Mouse (Mus musculus) stomach, postnatal 0 days (tissue): Measurements from ENCODE around the gene Plekha6. TPM values are rescaled to one million over a fixed set of nuclear protein-coding genes. Genes with fewer than 3 reads are reported as not detected.

Experiments used
- ATAC-seq: fragments of 200-750 bp; cut with Nextera tagmentation; 2 replicates; pipeline ENCODE4 v1.8.0; 2017; ENCODE audit not compliant: low FRiP score, low TSS enrichment
- DNase-seq: peaks from one replicate; pipeline ENCODE4 v3.0.0-alpha.2; 2016; ENCODE audit warnings: low spot score
- H3K27ac ChIP-seq: fragments of 300-500 bp; sonication (generic); replicated peaks from 2 replicates; pipeline ENCODE4 v1.5.1; 2014; ENCODE audit warnings: mild to moderate bottlenecking, control low read depth
- H3K27me3 ChIP-seq: fragments of 300-500 bp; sonication (generic); 2 replicates; pipeline ENCODE4 v1.6.1; 2014; ENCODE audit warnings: low read length; ENCODE audit not compliant: control insufficient read depth, insufficient read depth
- H3K36me3 ChIP-seq: fragments of 300-500 bp; sonication (generic); 2 replicates; pipeline ENCODE4 v1.6.1; 2014; ENCODE audit warnings: low read length, mixed read lengths; ENCODE audit not compliant: control insufficient read depth, insufficient read depth
- H3K4me1 ChIP-seq: fragments of 300-500 bp; sonication (generic); replicated peaks from 2 replicates; pipeline ENCODE4 v1.6.1; 2014; ENCODE audit warnings: antibody characterized with exemption; ENCODE audit not compliant: control insufficient read depth, insufficient read depth
- H3K4me2 ChIP-seq: fragments of 300-500 bp; sonication (generic); replicated peaks from 2 replicates; pipeline ENCODE4 v1.6.1; 2014; ENCODE audit warnings: low read depth, mild to moderate bottlenecking, control low read depth, moderate library complexity
- H3K4me3 ChIP-seq: fragments of 300-500 bp; sonication (generic); 2 replicates; pipeline ENCODE4 v1.5.1; 2014; ENCODE audit warnings: low read depth, low read length, control low read depth
- H3K9ac ChIP-seq: fragments of 300-500 bp; sonication (generic); 2 replicates; pipeline ENCODE4 v1.6.1; 2014; ENCODE audit warnings: mild to moderate bottlenecking, low read length, control low read depth, mixed read lengths
- H3K9me3 ChIP-seq: fragments of 300-500 bp; sonication (generic); 2 replicates; pipeline ENCODE4 v1.6.1; 2016; ENCODE audit warnings: low read length; ENCODE audit not compliant: control insufficient read depth
- CTCF ChIP-seq: IDR thresholded peaks from 2 replicates; pipeline ENCODE4 v1.5.1; 2016; ENCODE audit warnings: antibody characterized with exemption, low read depth, mild to moderate bottlenecking, moderate library complexity
- EP300 ChIP-seq: optimal IDR thresholded peaks from 2 replicates; pipeline ENCODE3; 2016; ENCODE audit warnings: antibody characterized with exemption
- WGBS: fragments of 180-500 bp; shearing (Covaris S2); extraction: QIAGEN DNeasy Blood & Tissue Kit; methylation state at CpG from one replicate; pipeline ENCODE4 v1.1.7; 2014; 5-methylcytosine and 5-hydroxymethylcytosine counted together
- polyA plus RNA-seq: library from polyadenylated mRNA; unstranded; fragments of >200 nt; fragmentation: Nextera tagmentation; extraction: Ambion mirVana; gene quantifications from 2 replicates; pipeline ENCODE4 v1.2.1, GENCODE M21; 2015

Gene Plekha6
- polyA plus RNA-seq, 1 experiment from 2014 or later: 11.1 TPM

- Histone ChIP-seq H3K36me3 (peaks cover 11% of the 10 kb centered on the region; the same call in 1 of the 2 replicates), H3K4me1 (no peaks in the 10 kb centered on the region), H3K4me3 (peak overlapping the region; percentile 99), H3K27me3 (no peaks in the 10 kb centered on the region), H3K27ac (peak overlapping the region; percentile 70), H3K4me2 (peak overlapping the region; percentile 96), H3K9me3 (no peaks in the 10 kb centered on the region), H3K9ac (peak overlapping the region; percentile 99)
- no peak for ATAC-seq
- DNase-seq: peak; percentile 33
- WGBS: 3% methylated on average over 4 of the region's 4 CpGs
- TF ChIP-seq CTCF: no peak
- TF ChIP-seq EP300: no peak
Observed at GRCm38 (mm10) chr1:133134071-133134470, 29.9 kb upstream of the Plekha6 start.

DNA sequence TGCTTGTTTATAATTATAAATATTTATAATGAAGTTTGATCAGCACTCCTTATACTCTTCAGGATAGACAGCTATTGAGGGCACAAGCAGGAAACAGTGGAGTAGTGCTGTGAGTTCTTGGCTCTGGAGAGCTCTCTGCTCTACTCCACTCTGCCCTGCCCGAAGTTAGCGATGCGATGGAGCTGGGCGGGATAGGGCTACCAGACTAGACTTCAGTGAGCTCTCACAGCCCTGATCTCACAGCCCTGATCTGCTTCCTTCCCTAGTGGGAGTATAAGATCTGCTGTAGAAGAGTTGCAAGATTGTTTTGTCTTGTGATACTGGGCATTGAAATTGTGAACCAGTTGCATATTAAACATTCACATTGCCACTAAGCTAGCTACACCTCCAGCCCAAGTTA lies 29.1 kb upstream of the Plekha6 start:
- H3K9me3 ChIP-seq: no peaks in the 10 kb centered on the region
- no peak for ATAC-seq
- H3K4me3 ChIP-seq: peak overlapping the region; percentile 99
- H3K4me2 ChIP-seq: peak overlapping the region; percentile 96
- peaks cover 16% of the 10 kb centered on the region for H3K36me3 ChIP-seq
- H3K27ac ChIP-seq: no peak overlapping the region
- peak overlapping the region; percentile 54; the same call in 1 of the 2 replicates for H3K9ac ChIP-seq
- TF ChIP-seq CTCF: no peak
- 8% methylated on average over 4 of the region's 4 CpGs for WGBS
- H3K27me3 ChIP-seq: no peaks in the 10 kb centered on the region
- H3K4me1 ChIP-seq: no peaks in the 10 kb centered on the region
- no peak for DNase-seq

DNA sequence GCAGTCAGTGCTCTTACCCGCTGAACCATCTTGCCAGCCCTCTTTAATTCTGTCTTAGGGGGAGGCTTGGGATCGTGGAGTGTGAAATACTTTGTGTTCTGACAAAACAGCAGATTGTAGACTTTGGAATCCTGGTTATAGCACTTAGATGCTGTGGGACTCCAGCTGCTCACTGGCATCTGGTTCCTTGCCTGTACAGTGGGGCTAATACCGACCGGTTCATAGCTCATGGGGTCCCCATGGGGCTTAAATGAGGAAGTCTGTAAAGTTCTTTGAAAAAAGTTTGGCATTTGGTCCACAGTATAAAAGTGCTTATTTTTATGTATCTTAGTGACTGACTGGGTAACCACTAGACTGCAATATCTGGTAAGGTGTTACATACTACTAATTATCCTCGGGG lies 28.2 kb upstream of the Plekha6 start:
- no peaks in the 10 kb centered on the region for H3K4me1 ChIP-seq
- no peak for TF ChIP-seq CTCF
- TF ChIP-seq EP300: no peak
- DNase-seq (no peak), ATAC-seq (no peak)
- no peaks in the 10 kb centered on the region for H3K27me3 ChIP-seq
- H3K4me3 ChIP-seq: peak overlapping the region; percentile 18
- H3K4me2 ChIP-seq: peak overlapping the region; percentile 96
- no peak overlapping the region for H3K27ac ChIP-seq
- 36% methylated on average over 5 of the region's 5 CpGs for WGBS
- peak overlapping the region; percentile 41; the same call in 1 of the 2 replicates for H3K9ac ChIP-seq
- no peaks in the 10 kb centered on the region for H3K9me3 ChIP-seq
- peaks cover 17% of the 10 kb centered on the region for H3K36me3 ChIP-seq

GRCm38 (mm10) chr1:133138401-133138800 lies 25.6 kb upstream of the Plekha6 start:
- Histone ChIP-seq H3K9ac (no peak overlapping the region), H3K9me3 (no peaks in the 10 kb centered on the region), H3K4me1 (no peaks in the 10 kb centered on the region), H3K27me3 (no peaks in the 10 kb centered on the region), H3K4me3 (no peak overlapping the region), H3K36me3 (peaks cover 19% of the 10 kb centered on the region), H3K27ac (no peak overlapping the region), H3K4me2 (no peak overlapping the region)
- TF ChIP-seq CTCF: no peak
- no peak for TF ChIP-seq EP300
- no peak for ATAC-seq
- WGBS: 71% methylated on average over 1 of the region's 1 CpGs
- DNase-seq: no peak

GRCm38 (mm10) chr1:133146014-133147009 lies 17.7 kb upstream of the Plekha6 start:
- Histone ChIP-seq H3K36me3 (no peaks in the 10 kb centered on the region), H3K9ac (no peak overlapping the region), H3K27me3 (no peaks in the 10 kb centered on the region), H3K27ac (peak overlapping the region; percentile 76), H3K4me1 (no peaks in the 10 kb centered on the region), H3K4me2 (0 out of 2 replicates have a peak overlapping the region, but pooled peaks have one; percentile 14), H3K9me3 (no peaks in the 10 kb centered on the region), H3K4me3 (no peak overlapping the region)
- WGBS: 46% methylated on average over 22 of the region's 22 CpGs
- DNase-seq (peak; percentile 75), ATAC-seq (peak; percentile 92)
- TF ChIP-seq CTCF (peak; percentile 95), EP300 (no peak)

- DNase-seq: no peak
- TF ChIP-seq EP300: no peak
- TF ChIP-seq CTCF: no peak
- no peaks in the 10 kb centered on the region for H3K36me3 ChIP-seq
Observed at GRCm38 (mm10) chr1:133147324-133147723, 16.7 kb upstream of the Plekha6 start.

More at GRCm38 (mm10) chr1:133147324-133147723, 16.7 kb upstream of the Plekha6 start:
- Histone ChIP-seq H3K27ac (no peak overlapping the region), H3K4me2 (no peak overlapping the region), H3K4me3 (no peak overlapping the region), H3K4me1 (no peaks in the 10 kb centered on the region), H3K9me3 (no peaks in the 10 kb centered on the region), H3K9ac (no peak overlapping the region), H3K27me3 (no peaks in the 10 kb centered on the region)
- WGBS: 67% methylated on average over 5 of the region's 5 CpGs
- peak; percentile 14; the same call in 1 of the 2 replicates for ATAC-seq
